Mouse (Mus musculus) mature B cell (primary cell): Measurements from ENCODE around the gene Mrpl20.

ENCODE experiments used
- in situ Hi-C: fragments of 300-500 bp; cut with MboI; formaldehyde crosslinking; loops from 2 replicates; pipeline ENCODE4 v1.14.3; 2019

Mrpl20 gene

DNA sequence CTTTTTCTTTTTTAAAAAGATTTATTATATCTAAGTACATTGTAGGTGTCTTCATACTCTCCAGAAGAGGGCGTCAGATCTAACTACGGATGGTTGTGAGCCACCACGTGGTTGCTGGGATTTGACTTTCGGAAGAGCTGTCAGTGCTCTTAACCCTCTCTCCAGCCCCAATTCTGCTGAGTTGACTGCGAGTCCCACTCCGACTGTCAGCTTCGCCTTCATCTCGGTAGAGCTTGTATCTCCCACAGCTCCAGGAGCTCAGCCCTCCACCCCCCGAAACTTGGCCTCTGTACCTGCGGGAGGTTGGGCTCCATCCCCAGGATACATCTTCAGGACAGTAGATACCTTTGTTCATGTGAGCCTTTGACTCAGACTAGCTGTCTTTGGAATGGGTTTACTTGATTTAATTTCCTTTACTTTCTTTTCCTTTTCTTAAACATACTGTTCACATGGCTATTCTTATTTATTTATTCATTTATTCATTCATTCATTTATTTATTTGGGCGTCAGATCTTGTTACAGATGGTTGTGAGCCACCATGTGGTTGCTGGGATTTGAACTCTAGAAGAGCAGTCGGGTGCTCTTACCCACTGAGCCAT, at the start of gene Mrpl20:
TSS of gene Mrpl20 (plus strand) at position 138 of the 599 bp plus-strand sequence.
- in situ Hi-C loops, result no loop called here

DNA sequence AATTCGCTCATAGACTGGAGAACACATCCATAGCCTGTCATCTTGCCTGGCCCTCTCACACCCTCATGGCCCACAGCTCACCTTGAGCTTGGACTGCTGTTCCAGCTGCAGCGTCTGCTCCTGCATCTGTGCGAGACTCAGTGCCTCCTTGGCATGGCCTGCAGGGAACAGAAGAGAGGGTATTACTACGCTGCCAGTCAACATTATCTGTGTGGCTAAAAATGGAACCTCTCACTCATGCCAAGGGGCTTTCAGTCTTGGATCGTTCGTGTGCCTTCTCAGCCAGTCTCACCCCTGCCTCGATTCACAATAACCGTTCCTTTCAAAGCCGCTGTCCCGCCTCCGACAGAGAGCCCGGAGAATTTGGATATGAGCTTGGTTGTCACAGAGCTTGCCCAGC, 45.7 kb upstream of the Mrpl20 start:
- in situ Hi-C loops, result no loop called here

DNA sequence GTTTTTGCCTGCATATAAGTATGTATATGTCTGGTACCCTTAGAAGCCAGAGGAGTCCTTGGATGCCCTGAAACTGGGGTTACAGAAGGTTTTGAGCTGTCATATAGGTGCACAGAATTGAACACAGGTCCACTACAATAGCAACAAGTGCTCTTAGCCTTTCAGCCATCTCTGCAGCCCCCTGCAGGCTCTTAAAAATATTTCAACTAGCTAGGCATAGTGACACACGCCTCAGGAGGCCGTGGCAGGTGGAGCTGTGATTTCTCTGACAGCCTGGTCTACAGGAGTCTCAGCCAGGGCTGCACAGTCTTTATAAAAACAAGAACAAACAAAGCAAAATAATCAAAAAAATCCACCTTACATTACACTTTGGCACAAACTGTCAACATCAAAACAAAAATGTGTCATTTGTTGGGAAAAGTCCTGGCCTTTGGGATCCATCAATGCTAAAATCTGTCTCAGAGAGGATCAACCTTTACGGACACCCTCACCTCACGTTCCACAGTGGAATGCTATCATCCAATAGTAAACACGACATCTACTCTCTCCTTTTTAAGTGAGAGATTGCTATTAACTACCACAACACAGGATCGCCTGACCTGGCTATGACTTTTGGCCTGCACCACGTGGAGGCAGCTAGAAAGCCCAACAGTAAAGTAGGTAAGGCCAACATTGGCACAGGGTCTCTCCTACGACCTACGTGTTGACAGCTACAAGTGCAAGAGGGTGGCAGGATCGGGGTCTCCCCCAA, 42.6 kb upstream of the Mrpl20 start:
- in situ Hi-C loops, result loop anchor here (10.0 kb wide), 1 partner anchor 45 kb away; no protein-coding TSS in a partner anchor

DNA sequence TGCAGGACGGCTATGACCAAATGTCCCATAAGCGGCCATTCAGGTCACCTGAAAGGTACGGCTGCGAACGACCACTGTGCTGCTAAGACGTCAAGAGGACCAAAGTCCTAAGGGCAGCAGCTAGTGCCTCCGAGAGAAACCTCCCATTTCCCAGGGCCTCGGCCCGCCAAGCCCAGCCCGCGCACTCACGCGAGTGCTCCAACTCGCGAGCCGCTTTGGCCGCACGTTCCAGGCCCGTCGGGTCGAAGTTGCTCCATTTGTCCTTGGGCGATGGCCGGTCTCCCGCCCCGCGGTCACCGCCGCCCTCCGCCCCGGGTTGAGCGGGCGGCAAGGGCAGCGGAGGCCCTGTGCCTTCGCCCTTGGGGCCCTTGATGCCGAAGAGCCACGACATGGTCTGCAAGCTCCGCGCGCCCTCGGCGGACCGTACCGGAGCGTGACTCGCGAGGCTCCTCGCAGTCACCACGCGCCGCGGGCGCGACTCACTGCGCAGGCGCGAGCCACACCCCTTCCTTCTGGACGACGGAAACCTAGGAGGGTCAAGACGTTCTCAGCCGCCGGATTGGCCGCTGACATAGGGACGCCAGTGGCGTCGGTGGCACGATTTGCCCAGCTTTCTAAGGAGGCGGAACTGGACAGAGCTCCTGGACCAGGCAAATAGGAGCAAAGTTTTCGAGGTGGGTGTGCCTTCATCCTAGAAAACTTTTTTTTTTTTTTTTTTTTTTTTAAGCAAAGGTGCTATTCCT, 41.9 kb upstream of the Mrpl20 start, which contains the start of gene Atad3a:
TSS of gene Atad3a (minus strand) at position 481 of the 743 bp plus-strand sequence.
- in situ Hi-C loops, result loop anchor here (10.0 kb wide), 1 partner anchor 46 kb away; no protein-coding TSS in a partner anchor

DNA sequence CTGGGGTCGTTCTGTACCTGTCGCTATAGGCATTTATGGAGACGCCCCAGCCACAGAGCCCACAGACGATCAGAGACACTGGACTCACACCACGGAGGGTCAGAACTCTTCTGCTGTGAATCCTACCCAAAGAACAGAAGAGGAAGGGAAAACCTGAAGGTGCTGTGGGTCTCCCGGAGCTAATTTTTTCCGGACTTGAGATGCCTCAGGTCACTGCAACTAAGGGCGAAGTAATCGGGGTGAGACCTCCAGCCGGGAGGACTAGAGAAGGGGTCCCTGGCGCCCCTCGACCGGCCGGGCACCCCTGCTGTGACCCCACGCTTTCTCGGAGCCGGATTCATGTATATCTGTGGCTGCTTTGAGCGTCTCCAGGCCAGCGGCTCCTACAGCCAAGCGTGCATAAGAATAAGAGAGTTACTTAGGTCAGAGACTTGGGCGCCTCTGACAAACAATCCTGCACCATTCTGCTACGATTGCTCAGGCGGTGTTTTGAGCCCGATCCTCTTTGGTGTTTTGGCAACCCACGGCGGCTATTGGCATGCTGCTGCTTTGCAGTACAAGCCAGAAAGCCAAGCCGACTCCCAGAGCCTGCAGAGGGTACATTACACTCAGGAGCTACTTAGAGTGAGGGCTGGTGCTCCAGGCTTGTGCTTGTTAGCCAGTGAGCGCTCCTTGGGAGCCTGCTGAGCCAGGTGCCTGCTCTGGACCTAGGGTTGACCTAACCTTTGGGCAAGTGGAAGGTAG, 41.1 kb upstream of the Mrpl20 start:
- in situ Hi-C loops, result loop anchor here (10.0 kb wide), 1 partner anchor 47 kb away; no protein-coding TSS in a partner anchor

DNA sequence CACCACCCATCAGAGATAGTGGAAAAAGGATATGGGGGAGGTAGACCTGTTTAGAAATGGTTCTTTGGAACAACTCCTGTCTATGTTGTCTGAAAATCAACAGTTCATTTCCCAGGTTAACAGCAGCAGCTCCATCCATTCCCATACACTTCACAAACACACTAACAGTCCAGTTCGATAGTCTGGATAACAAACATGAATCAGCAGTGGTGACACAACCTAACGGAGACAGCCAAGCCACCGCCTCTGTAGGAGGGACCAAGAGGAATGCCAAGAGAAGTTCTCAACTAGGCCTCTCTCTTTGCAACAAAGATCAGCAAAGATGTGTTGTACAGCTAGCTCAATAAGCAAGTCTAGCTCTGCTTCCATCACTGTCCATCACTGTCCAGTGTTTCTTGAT, 40.3 kb upstream of the Mrpl20 start:
- in situ Hi-C loops, result loop anchor here (10.0 kb wide), 1 partner anchor 48 kb away; no protein-coding TSS in a partner anchor

DNA sequence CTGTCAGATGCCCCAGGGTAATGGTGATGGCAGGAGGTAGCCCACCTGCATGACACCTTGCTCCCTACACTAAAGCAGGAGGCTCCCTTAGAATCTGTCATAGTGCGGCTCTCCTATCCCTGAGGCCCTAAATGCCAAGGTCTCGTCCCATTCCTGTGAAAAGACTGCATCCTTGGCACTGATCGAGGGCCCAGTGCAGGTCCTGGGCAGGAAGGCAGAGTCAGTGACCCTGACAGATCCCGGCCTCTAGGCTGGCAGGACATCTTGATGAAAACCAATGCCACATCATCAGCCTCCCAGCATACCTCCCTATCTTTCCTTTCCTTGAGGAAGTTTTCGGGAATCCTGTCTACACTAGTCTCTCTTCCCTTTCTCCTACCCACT, 33.2 kb upstream of the Mrpl20 start:
- in situ Hi-C loops, result loop anchor here (5.0 to 10.0 kb wide), 2 partner anchors 37 to 55 kb away; partner anchors contain the start of gene Tmem240

DNA sequence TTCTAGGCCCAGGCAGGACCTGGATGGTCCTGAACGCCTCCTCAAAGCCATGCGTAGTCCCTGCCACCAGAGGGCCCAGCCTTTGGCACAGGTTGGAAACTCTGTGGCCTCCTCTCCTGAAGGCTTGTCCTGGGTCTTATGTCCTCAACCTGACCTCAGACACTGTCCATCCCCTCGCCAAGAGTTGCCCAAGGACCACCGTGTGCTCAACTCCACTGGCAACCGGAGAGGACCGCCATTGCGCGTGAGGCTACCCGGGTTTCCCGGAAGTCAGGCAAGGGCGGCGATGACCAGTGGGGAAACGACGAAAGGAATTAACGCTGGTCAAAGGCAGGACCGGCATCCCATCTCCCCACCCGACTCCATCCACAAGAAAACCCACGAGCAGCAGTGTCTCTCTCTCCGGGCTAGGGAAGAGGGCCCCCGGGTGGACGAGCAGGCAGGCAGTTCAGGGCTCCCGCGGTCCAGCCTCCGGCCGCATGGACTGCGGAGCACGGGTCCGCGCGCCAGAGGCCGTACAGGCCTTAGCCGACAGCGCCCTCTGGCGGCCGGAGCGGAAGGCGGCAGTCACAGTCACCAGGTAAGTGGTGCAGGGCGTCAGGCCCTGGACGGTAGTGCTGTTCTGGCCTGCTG, 32.7 kb upstream of the Mrpl20 start:
- in situ Hi-C loops, result loop anchor here (5.0 to 10.0 kb wide), 2 partner anchors 38 to 55 kb away; partner anchors contain the start of gene Tmem240

DNA sequence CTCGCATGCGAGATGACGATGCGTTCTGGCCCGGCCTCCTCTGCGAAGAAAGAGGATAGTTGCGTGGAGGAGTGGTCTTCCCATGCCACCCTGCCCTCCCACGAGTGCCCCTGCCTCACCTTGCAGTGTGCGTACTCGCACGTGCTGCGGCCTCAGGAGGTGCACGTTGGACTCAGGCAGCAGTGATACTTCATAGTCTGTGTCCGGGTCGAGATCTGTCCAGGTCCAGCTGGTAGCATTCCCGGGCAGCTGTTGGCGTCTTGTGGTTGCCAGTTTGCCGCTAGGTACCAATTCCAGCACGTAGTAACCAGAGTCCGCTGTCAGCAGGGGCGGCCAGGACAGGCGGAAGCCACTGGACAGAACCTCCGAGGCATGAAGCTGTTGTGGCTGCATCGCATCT, 32.1 kb upstream of the Mrpl20 start:
- in situ Hi-C loops, result no loop called here

DNA sequence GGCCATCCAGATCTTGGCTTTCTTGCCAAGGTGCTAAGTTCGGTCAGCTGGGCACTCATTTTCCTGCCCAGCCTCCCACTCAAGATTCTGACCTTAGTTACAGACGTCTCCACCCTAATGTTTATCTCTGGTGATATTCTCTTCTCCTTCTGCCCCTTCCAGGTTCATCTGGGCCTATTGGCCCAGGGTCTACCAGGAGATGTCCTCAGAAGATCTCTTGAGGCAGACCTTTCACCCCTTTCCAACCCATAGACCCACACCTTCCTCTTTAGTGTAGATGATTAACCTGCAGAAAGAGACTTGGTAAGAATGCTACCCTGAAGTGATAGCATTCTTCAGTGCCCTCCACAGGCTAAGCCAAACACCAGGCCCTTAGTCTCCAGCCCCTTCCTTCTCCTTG, 31.0 kb upstream of the Mrpl20 start:
- in situ Hi-C loops, result no loop called here

DNA sequence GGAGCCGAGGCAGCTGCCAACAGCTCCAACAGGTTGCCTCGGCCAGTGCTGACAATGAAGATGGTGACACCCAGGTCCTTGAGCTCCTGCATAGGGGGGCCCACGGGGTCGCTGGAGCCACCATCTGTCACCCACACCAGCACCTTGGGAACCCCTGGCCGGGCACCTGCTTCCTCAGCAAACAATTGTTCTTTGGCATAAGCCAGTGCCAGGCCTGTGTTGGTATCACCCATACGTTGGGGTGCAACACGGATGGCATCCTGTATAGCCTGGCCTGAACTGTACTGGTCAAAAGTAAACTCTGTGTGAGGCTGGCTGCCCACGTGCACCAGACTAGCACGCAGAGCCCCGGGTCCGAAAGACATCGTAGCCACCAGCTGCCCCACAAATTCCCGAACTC, 29.9 kb upstream of the Mrpl20 start:
- in situ Hi-C loops, result no loop called here

DNA sequence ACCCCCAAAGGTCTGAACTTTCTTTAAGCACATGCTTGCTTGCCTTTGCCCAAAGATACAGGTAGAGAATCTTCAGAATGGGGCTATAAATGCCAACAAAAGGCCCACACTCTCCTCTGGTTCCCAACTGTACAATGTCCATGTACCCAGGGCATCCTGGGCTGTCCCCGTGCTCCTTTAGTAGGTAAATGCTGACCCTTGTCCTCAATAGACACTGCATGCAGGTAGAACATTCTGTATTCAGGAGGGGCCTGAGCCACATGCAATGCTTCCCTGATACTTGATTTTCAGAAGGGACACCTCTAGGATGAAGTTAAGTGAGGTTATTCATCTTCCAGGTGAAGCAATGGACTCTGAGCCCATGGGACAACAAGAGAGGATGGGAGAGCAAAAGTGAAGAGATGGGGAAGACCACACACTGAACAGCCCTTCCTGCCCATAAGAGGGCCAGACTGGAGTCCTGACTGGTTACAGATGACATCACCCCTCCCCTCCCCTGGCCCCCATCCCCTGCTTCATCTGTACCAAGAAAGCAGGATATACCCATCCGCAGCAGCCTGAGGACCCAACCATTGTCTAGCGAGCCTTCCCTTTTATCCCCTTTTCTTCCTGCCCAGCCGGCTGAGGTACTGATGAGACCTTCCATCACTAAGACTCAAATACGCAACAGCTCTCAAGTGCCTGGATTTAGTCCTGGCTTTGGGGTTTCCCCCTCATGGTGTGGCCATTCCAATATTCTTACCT, 29.2 kb upstream of the Mrpl20 start:
- in situ Hi-C loops, result no loop called here

DNA sequence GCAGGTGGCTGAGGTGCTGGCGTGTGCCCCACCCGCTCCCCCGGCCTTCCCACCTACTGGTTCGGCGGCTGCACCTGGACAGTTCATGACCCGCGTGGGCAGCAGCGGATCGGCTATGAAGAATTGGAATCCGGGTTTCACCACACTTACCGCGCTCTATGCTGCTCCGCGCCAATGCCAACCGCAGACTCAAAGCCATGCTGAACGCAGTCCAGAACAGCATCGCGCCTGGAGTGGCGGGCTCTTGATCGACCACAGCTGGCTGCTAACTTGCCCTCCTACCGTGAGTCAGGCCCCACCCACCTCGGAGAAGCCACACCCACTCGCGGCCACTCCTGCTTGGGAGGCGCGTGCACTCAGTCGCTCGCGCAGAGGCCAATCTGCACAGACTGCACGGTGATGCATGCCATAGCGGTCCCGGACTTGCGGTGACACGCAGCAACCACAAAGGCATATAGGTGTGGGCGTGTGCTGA, 28.4 kb upstream of the Mrpl20 start, which contains the start of gene Vwa1:
TSS of gene Vwa1 (minus strand) at position 419 of the 475 bp plus-strand sequence.
- in situ Hi-C loops, result no loop called here

DNA sequence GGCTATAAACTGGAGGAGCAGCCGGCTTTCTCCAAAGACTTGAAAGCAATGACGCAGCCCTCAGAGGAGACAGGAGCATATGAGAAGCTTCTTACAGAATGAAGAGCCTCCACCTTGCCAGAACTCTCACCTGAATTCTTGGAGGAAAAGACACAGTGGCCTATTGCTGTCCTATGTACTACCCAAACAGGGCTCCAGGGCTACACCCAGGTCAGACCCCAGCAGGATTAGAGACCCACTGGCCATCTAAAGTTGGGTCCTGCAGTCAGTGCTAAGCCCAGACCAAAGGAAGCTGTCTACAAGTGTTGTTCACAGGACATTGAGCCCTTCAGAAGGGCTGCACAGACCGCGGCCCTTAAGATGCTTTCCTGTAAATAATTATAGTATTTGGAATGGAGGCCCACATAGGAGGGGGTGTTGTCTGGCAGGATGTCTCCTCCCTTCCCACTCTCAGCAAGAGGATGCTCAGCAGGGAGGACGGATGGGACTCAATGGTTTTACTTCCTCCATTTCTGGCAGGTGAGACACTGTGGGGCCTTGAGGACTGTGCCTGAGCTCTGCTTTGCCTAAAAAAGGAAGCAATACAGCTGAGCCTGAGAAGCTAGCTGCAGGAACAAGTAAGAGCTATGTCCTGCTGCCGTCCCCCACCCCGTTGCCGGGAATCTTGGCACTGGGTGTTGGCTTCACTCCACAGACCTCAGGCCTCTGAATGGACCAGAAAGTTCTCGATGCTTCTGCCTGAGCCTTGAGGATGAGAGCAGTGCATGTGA, 27.5 kb upstream of the Mrpl20 start:
- in situ Hi-C loops, result no loop called here

DNA sequence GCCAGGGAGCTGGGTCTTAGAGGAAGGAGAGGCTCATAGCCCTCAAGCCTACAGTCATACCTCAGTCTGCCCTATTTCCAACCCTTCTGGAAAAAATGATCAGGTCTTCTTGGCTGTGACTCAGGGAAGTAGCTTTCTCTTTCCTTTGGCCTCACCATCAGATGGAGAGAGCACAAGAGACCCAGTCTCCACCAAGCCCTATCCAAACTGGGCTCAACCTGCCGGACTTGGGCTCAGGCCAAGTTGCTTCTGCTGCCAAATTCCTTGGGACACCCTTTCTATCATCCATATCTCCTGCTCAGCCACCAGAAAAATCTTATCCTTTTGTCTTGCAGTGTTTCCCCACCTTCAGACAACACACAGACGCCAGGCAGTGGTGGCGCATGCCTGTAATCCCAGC, 26.8 kb upstream of the Mrpl20 start:
- in situ Hi-C loops, result no loop called here

DNA sequence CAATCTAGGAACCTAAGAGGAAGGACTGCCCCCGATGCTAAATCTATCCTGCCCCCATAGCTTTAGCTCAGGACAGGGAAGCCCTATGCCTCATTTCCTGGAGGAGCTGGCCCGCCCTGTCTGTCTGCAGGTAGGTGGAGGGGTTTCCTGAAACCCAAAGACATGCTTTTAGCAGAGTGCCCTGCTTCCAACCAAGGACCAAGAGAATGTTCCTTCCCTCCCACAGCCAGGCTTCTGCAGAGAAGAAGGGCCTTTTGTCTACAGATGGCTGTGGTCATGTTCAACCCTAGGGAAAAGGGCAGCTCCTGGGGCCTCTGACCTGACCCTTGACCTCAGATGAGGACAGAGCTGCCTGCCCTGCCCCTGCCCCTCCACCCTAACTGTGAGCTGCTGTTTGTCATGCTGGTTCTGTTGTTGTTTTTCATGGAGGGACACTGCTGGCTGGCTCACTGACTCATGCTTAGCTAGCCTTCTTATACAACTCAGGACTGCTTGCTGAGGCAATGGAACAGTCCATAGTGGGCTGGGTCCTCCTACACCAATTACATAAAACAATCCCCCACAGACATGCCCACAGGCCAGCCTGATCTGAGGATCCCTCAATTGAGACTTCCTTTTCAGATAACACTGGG, 25.9 kb upstream of the Mrpl20 start:
- in situ Hi-C loops, result no loop called here

DNA sequence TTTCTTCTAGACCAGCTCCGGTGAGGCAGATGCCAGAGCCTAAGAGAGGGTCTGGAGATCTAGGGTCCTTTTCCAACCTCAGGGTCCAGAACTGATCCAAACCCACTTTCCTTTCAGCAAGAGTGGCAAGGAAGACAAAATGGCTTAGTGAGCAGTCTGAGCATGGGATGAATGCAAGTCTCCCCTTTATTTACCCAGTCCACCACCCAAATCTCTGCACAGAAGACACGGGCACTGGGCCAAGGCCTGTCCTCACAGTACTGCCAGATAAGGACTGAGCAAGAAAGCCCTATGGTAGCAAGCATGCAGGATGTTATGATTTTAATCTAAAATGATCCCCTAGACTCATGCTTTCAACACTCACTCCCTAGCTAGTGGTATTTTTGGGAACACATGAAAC, 24.9 kb upstream of the Mrpl20 start:
- in situ Hi-C loops, result no loop called here

DNA sequence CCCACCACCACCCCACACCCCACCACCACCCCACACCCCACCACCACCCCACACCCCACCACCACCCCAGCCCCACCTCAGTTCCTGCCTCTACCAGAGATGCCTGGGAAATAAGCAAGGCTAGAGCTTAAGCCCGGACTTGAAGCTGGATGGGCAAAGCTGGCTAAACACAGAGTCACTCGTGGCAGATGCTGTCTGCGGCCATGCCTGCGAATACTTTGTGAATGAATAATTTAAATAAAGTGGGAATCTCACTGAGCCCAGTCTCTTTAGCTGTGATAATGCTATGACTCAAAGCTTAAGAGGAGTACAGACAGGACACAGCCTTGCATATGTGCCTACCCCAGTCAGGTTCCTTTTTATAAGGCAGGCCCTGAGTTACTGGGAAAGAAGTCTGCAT, 23.2 kb upstream of the Mrpl20 start:
- in situ Hi-C loops, result no loop called here

DNA sequence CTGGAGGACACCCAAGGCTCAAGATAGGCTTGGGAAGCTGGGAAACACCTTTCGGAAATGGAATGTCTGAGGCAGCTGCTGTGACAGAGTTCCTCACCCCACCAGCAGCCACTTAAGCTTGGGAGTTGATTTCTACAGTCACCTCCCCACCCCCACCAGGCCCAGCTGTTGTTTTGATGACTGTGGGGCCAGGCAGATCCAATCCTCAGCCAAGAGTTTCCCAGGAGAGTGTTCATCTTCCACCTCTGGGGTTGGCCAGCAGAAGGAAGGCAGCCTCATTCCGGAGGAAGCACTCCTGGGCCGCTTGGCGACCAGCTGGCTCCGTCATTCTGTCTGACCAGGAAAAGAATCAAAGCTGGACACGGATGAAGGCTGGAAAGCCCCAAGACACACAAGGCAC, 21.8 kb upstream of the Mrpl20 start:
- in situ Hi-C loops, result no loop called here
